Mouse (Mus musculus): ENCODE measurements around the gene Fam114a1.

Fam114a1 gene

GRCm38 (mm10) chr5:64969861-64970771 lies at the start of gene Fam114a1:
TSS of gene Fam114a1 (plus strand) at chr5:64970071.
- peak; percentile 64 for DNase-seq (ENCODE audit: low spot score)

- DNase-seq (ENCODE audit: low spot score), result no peak
These were observed 46.9 kb upstream of the Fam114a1 start for GRCm38 (mm10) chr5:64922891-64923381.

- no peak for DNase-seq (ENCODE audit: low spot score)
These were observed 37.7 kb upstream of the Fam114a1 start for GRCm38 (mm10) chr5:64932215-64932614.

GRCm38 (mm10) chr5:64932775-64933174 lies 37.1 kb upstream of the Fam114a1 start:
- DNase-seq (ENCODE audit: low spot score), result no peak

- no peak for DNase-seq (ENCODE audit: low spot score)
These were observed 18.4 kb upstream of the Fam114a1 start for GRCm38 (mm10) chr5:64951486-64951885.

- no peak for DNase-seq (ENCODE audit: low spot score)
These were observed 14.9 kb upstream of the Fam114a1 start for GRCm38 (mm10) chr5:64954931-64955330.

GRCm38 (mm10) chr5:64958991-64959842 lies 10.7 kb upstream of the Fam114a1 start:
- no peak for DNase-seq (ENCODE audit: low spot score)

GRCm38 (mm10) chr5:64959843-64960230 lies 10.0 kb upstream of the Fam114a1 start, which contains the start of gene Tlr6:
TSS of gene Tlr6 (minus strand) at chr5:64960097.
- DNase-seq (ENCODE audit: low spot score), result peak; percentile 66

GRCm38 (mm10) chr5:64960857-64961391 lies 8.9 kb upstream of the Fam114a1 start:
- no peak for DNase-seq (ENCODE audit: low spot score)

GRCm38 (mm10) chr5:64963271-64963670 lies 6.6 kb upstream of the Fam114a1 start:
- DNase-seq (ENCODE audit: low spot score), result no peak

GRCm38 (mm10) chr5:64963735-64964134 lies 6.1 kb upstream of the Fam114a1 start:
- no peak for DNase-seq (ENCODE audit: low spot score)

- DNase-seq (ENCODE audit: low spot score), result peak; percentile 54
These were observed 660 bp upstream of the Fam114a1 start for GRCm38 (mm10) chr5:64968961-64969860.

GRCm38 (mm10) chr5:64975121-64975520 lies 5.2 kb downstream of the Fam114a1 start:
- DNase-seq (ENCODE audit: low spot score), result no peak

- DNase-seq (ENCODE audit: low spot score), result no peak
These were observed 7.3 kb downstream of the Fam114a1 start for GRCm38 (mm10) chr5:64977128-64977527.

GRCm38 (mm10) chr5:64985971-64986370 lies 16.1 kb downstream of the Fam114a1 start:
- DNase-seq (ENCODE audit: low spot score), result no peak

- DNase-seq (ENCODE audit: low spot score), result no peak
These were observed 20.1 kb downstream of the Fam114a1 start for GRCm38 (mm10) chr5:64989940-64990339.

- DNase-seq (ENCODE audit: low spot score), result peak; percentile 40
These were observed 22.7 kb downstream of the Fam114a1 start for GRCm38 (mm10) chr5:64992540-64992939.

GRCm38 (mm10) chr5:64995408-64995807 lies 25.5 kb downstream of the Fam114a1 start:
- no peak for DNase-seq (ENCODE audit: low spot score)

GRCm38 (mm10) chr5:65002940-65003824 lies 33.3 kb downstream of the Fam114a1 start:
- DNase-seq (ENCODE audit: low spot score), result peak; percentile 71

GRCm38 (mm10) chr5:65003946-65004535 lies 34.2 kb downstream of the Fam114a1 start:
- no peak for DNase-seq (ENCODE audit: low spot score)
